26 mouse cellular contexts compared by ENCODE assay signal in genomic region chr10:127845945-127846344, GRCm38 (mm10). TPM values are rescaled to one million over a fixed set of nuclear protein-coding genes. Genes with fewer than 3 reads are reported as not detected.
"Had no signal": no experiment of that assay in that cellular context is flagged by ENCODE, and none has a peak within 500 bp of the region (broad histone marks: within the 10 kb centered on the region; RNA-seq: fewer than 3 reads in every experiment).

No protein-coding gene starts in this region.

RNA-seq across cellular contexts. Expression of gene Rdh19, which starts 3.8 kb away (rescaled TPM):
- polyA plus RNA-seq: heart, adult 2 months; heart, embryonic 10.5 days; heart, embryonic 11.5 days; heart, embryonic 12.5 days; heart, embryonic 13.5 days; heart, embryonic 14.5 days; heart, embryonic 15.5 days; heart, embryonic 16.5 days; heart, postnatal 0 days; hindbrain, embryonic 10.5 days; hindbrain, embryonic 11.5 days; hindbrain, embryonic 12.5 days; hindbrain, embryonic 13.5 days; hindbrain, embryonic 14.5 days; hindbrain, embryonic 15.5 days; hindbrain, embryonic 16.5 days; hindbrain, postnatal 0 days; inflammation-experienced regulatory T-cells, adult 6 months; intestine, embryonic 14.5 days; intestine, embryonic 15.5 days; intestine, embryonic 16.5 days; intestine, postnatal 0 days; kidney, embryonic 14.5 days; large intestine, adult 2 months had no signal

RNA-seq across cellular contexts. Expression of gene Rdh16f2, which starts 20.3 kb away (rescaled TPM):
- polyA plus RNA-seq: heart, adult 2 months; heart, embryonic 10.5 days; heart, embryonic 11.5 days; heart, embryonic 12.5 days; heart, embryonic 13.5 days; heart, embryonic 14.5 days; heart, embryonic 15.5 days; heart, embryonic 16.5 days; heart, postnatal 0 days; hindbrain, embryonic 10.5 days; hindbrain, embryonic 11.5 days; hindbrain, embryonic 12.5 days; hindbrain, embryonic 13.5 days; hindbrain, embryonic 14.5 days; hindbrain, embryonic 15.5 days; hindbrain, embryonic 16.5 days; hindbrain, postnatal 0 days; inflammation-experienced regulatory T-cells, adult 6 months; kidney, embryonic 14.5 days had no signal

RNA-seq across cellular contexts. Expression of gene Rdh7, which starts 42.7 kb away (rescaled TPM):
- polyA plus RNA-seq: heart, adult 2 months; heart, embryonic 10.5 days; heart, embryonic 11.5 days; heart, embryonic 12.5 days; heart, embryonic 13.5 days; heart, embryonic 14.5 days; heart, embryonic 15.5 days; heart, embryonic 16.5 days; heart, postnatal 0 days; hindbrain, embryonic 10.5 days; hindbrain, embryonic 11.5 days; hindbrain, embryonic 12.5 days; hindbrain, embryonic 13.5 days; hindbrain, embryonic 14.5 days; hindbrain, embryonic 15.5 days; hindbrain, embryonic 16.5 days; hindbrain, postnatal 0 days; inflammation-experienced regulatory T-cells, adult 6 months; kidney, embryonic 14.5 days; kidney, embryonic 15.5 days; kidney, embryonic 16.5 days had no signal

RNA-seq across cellular contexts. Expression of gene Rdh16, which starts 45.0 kb away (rescaled TPM):
- polyA plus RNA-seq: heart, adult 2 months; heart, embryonic 10.5 days; heart, embryonic 11.5 days; heart, embryonic 12.5 days; heart, embryonic 13.5 days; heart, embryonic 14.5 days; heart, embryonic 15.5 days; heart, embryonic 16.5 days; heart, postnatal 0 days; hindbrain, embryonic 10.5 days; hindbrain, embryonic 11.5 days; hindbrain, embryonic 12.5 days; hindbrain, embryonic 13.5 days; hindbrain, embryonic 14.5 days; hindbrain, embryonic 15.5 days; hindbrain, embryonic 16.5 days; inflammation-experienced regulatory T-cells, adult 6 months; intestine, embryonic 14.5 days; intestine, embryonic 15.5 days; intestine, embryonic 16.5 days had no signal

RNA-seq across cellular contexts. Expression of gene Sdr9c7, which starts 52.4 kb away (rescaled TPM):
- polyA plus RNA-seq: heart, adult 2 months; heart, embryonic 10.5 days; heart, embryonic 11.5 days; heart, embryonic 12.5 days; heart, embryonic 13.5 days; heart, embryonic 14.5 days; heart, embryonic 15.5 days; heart, embryonic 16.5 days; heart, postnatal 0 days; hindbrain, embryonic 10.5 days; hindbrain, embryonic 11.5 days; hindbrain, embryonic 12.5 days; hindbrain, embryonic 13.5 days; hindbrain, embryonic 14.5 days; hindbrain, embryonic 15.5 days; hindbrain, embryonic 16.5 days; hindbrain, postnatal 0 days; inflammation-experienced regulatory T-cells, adult 6 months; intestine, embryonic 14.5 days; kidney, embryonic 14.5 days; kidney, embryonic 16.5 days had no signal
